Mouse (Mus musculus) mesoderm, embryonic 11.5 days (tissue): ENCODE measurements around the gene Yy1.
"Not testable (repeated sequence)": the region's sequence is repeated elsewhere in the genome, so short reads cannot be mapped to it uniquely, and the experiment has no call there.

Experiments
- DNase-seq: peaks from one replicate; pipeline ENCODE4 v3.0.0-alpha.2; 2012; ENCODE audit warnings: low read depth, low spot score

The Yy1 gene

GRCm38 (mm10) chr12:108826282-108826957 lies 33.6 kb downstream of the Yy1 start:
- DNase-seq = no peak

- no peak for DNase-seq
Observed at GRCm38 (mm10) chr12:108826958-108827535, 34.3 kb downstream of the Yy1 start.

DNA sequence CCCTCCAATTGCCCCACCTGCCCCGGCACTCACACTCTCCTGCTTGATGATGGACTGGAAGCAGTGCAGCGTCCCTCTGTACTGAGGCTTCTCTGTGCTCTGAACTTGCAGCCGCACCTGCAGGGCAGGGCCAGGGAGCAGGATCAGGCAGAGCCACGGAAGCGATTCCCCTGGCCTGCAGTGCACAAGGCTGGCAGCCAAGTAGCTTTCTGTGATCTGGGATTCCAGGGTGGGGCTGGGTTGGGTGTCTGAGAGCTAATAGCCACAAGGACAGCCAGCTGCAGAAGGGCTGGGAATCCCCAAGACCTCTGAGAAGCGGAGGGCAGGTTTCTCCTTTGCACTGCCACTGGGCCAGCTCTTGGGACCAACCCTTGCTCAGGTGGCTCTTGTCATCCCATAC lies 34.9 kb downstream of the Yy1 start:
- no peak for DNase-seq

DNA sequence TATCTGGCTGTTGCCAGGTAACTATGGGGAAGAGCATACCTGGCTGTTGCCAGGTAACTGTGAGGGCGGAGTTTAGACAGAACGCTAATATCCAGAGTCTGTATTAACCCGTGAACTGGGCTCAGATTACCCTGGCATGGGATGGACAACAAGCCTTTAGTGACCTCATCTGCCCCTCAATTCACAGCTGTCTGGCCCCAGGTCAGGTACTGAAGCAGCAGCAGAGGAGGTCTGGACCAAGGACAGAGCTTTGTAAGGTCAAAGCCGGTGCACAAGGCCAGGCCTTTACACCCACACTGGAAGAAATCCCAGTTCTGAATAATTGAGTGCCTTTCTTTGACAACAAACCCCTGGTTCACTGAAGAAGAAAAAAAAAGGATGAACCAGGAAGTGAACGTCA lies 36.9 kb downstream of the Yy1 start:
- DNase-seq = no peak

- DNase-seq = no peak
Observed at GRCm38 (mm10) chr12:108830358-108830757, 37.6 kb downstream of the Yy1 start.

DNA sequence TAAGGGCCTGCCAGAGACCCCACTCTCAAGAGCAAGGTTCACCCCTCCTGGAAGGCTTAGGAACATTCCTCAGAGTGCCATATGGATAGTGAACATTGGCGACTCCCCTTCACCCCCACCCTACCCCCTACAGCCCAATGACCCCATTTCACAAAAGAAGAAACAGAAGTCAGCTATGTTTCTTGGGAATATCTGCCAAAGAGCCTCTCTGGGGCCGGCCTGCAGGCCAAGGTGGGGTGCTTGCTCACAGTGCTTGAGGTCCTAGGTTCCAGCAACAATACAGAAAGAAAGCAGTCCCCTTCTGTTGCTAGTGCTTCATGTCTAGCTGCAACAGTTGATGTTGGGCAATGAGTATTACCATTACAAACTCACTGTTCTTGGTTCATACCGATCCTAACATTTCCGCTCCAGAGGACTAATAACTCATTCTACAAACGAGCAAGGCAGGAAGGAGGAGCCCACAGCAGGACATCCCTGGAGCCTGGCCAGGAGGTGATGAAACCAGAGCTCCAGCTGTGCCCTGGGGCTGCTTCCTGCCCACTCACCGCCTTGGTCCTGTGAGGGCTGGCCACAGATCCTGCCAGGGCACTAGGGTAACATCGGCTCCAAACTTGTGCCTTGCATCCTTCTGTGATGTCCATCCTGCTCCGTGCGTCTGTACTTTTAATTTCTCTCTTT lies 39.3 kb downstream of the Yy1 start:
- DNase-seq = no peak

DNA sequence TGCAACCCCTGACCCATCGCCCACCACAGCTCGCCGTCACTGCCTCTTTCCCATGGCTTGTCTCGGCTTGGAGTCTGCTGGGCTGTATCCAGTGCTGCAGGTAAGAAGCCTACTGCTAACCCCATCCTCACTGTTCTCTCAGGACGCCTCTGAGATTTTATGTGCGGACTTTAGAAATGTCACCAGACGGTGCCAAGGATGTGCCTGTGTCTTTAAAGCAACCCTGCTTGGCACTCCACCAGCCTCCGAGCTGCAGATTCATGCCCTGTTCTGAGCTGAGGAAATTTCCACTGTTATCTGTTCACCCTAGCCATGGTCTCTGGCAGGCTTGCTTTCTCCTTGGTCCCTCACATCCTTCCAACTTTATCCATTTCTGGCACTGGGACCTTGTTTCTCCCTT lies 40.1 kb downstream of the Yy1 start:
- DNase-seq = no peak

DNA sequence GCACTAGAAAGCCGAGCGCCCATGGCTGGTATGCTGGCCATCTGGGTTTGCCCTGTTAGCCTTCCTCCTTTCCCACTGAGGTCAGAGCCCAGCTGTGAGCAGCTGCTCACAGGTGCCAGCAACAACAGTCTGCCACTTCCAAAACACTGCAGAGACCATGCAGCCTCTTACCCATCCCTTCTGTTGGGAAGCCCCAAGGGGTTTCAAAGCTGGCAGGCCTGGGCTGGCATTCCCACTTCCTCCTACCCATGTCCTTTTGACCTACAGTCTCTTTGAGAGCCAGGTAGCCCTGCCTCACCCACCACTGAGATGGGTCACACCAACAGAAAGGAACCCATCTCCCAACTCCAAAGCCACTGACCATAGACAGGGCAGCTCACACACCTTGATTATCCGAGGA lies 40.6 kb downstream of the Yy1 start:
- DNase-seq = no peak

DNA sequence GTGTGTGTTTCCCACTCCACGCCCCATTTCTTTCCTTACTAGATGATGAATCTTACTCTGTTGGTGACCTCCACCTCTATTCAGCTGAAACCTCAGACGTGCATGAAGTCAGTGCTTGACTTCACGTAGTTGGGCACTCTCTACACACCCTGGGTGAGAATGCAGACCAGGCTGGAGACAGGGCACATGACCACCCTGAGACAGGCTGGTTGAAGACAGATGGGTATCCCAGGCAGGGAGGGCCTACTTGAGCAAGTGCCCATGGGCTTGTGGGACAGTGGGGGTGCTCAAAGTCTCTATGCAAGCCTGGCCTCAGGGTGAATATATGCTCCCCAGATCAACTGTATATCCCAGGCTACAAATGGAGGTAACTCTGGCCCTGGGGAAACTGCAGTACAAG lies 41.6 kb downstream of the Yy1 start:
- no peak for DNase-seq

- DNase-seq = no peak
Observed at GRCm38 (mm10) chr12:108834786-108835185, 42.0 kb downstream of the Yy1 start.

GRCm38 (mm10) chr12:108835208-108835839 lies 42.6 kb downstream of the Yy1 start:
- DNase-seq = no peak

DNA sequence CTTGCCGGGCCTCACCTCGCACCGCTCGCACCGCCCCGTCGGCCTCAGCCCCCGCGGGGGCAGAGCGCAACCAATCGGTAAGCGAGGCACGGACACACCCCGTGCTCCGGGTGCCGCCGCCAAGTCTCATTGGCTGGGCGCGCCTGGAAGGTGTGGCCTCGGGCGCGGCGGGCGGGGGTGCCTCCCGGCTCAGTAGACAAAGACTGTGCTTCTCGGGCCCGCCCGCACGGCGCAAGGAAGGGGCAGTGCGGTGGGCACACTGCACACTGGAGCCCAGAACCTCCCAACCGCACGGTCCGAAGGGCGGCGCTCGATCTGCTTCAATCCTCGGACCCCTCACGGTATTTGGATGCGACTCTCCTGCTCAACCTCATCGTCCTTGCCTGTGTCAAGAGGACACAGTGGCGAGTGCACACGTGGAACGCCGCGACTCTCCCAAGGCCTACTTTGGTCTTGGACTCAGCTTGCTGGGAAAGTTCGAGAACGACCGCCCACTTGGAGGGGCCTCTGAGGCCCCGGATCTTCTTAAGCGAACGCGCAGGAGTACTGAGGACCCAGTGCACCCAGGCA lies 43.2 kb downstream of the Yy1 start, which contains the start of the genes Slc25a29 and Slc25a47:
Gene Slc25a29 (minus strand): TSS at position 44 of the 570 bp plus-strand sequence.
Gene Slc25a47 (plus strand): TSS at position 207 of the 570 bp plus-strand sequence.
- DNase-seq = peak; percentile 95

- no peak for DNase-seq
Observed at GRCm38 (mm10) chr12:108836722-108837121, 43.9 kb downstream of the Yy1 start.

DNA sequence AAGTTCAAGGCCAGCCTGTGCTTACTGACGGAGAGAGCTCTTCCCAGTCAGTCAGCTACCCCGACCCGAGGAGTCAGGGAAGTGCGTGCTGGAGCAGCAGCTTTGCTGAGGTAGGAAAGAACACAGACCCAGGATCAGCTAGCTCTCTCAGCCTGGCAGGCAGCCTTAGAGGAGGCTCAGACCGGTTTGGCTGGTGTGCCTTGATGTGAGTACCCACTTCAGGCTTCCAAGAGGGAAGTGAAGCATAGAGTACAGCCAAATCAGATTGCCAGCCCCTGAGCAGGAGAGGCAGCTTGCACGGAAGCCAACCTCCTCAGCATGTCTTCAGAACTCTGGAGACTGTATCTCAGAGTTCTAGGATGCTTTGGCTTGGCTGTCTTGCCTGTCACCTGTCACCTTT lies 48.4 kb downstream of the Yy1 start:
- DNase-seq = no peak

GRCm38 (mm10) chr12:108842663-108843062 lies 49.9 kb downstream of the Yy1 start:
- no peak for DNase-seq

DNA sequence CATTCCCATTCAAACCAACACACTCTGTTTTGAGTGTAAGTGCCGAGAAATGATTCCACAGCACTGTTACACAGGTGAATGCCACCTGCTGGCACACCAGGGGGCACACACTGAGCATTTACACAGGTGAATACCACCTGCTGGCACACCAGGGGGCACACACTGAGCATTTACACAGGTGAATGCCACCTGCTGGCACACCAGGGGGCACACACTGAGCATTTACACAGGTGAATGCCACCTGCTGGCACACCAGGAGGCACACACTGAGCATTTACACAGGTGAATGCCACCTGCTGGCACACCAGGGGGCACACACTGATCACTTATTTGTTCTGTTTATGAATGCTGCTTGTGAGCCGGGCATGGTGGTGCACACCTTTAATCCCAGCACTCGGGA lies 55.3 kb downstream of the Yy1 start:
- not testable (repeated sequence) for DNase-seq

DNA sequence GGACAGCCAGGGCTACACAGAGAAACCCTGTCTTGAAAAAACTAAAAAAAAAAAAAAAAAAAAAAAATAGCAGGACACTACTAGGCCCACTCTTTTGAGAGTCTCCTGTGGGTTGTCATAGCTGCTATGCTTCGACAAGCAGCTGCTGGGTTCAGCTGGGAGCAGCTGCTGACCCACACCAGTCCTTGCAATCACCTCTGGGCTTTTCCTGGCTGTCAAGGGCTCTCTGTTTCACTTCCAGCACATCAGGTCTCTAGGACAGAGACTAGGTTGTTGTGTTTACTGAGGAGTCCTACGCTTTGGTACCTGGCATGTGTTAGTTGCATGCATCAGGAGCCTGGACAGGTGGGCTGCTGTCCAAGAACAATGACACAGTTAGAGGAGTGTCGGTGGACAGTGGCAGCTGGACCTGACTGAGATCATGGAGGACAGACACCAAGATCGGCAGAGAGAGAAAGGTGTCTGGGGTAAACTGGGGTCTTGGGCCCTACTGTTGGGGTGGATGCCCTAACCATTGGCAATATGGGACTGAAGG lies 56.8 kb downstream of the Yy1 start:
- DNase-seq = no peak

GRCm38 (mm10) chr12:108850129-108850528 lies 57.4 kb downstream of the Yy1 start:
- no peak for DNase-seq

GRCm38 (mm10) chr12:108850886-108851285 lies 58.1 kb downstream of the Yy1 start:
- no peak for DNase-seq

DNA sequence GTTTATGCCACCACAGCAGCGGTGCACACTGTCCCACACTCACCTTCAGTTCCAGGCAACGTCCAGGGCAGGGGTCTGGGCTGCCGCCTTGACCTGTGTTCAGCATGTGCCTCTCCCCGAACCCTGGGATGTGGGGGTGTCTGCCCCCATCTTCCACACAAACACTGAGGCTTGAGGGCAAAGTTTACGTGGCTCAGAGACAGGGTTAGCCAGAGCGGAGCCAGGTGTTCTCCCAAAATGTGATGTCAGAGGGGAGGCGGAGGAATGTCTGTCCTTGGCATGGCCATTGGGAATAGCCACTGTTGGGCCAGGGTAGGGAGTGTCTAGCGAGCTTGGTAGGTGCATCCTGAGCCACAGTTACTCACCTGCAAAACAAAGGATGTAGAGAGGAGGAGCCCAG lies 60.0 kb downstream of the Yy1 start:
- DNase-seq = no peak

GRCm38 (mm10) chr12:108855081-108855480 lies 62.3 kb downstream of the Yy1 start:
- DNase-seq = no peak

GRCm38 (mm10) chr12:108856186-108856585 lies 63.4 kb downstream of the Yy1 start:
- no peak for DNase-seq
